1 mouse cellular context compared by ENCODE assay signal in the genomic region with DNA sequence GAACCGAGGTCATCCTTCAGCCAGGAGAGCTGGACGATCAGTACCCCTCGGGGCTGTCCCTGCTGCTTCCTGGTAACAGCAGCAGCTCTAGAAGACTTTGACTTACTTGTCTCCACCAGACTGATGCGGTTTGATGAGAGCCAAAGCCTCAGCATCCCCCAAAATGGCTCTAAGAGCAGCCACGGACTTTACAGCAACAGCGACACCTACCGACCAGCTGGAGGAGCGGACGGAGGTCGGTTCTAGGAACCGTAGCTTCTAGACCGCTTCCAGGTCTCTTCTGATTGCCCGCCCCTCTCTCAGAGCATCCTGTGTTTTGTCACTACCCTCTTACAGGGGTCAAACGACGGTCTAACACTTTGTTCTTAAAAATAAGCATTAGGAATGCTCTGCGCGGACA.
TF ChIP-seq lines count a peak whose summit lies in the region.

No protein-coding gene starts in this region.

TF ChIP-seq in MEL, 35 proteins besides CTCF, POLR2A, EP300 and RAD21 (continued from another document):
- TF ChIP-seq SMC3 (IDR thresholded peaks at IDR 0.05; ENCODE audit: low read depth, low read length) (peak; percentile 94), ETS1 (IDR thresholded peaks at IDR 0.05; ENCODE audit: low read depth, low read length) (no peak), HCFC1 (IDR thresholded peaks at IDR 0.05; ENCODE audit: low read depth, low read length) (0 out of 2 replicates have a peak, but pooled peaks have one; percentile 35), ZC3H11A (IDR thresholded peaks at IDR 0.05; ENCODE audit: low read depth, low read length) (peak; percentile 97), TAL1 (IDR thresholded peaks at IDR 0.05; ENCODE audit: low read length) (no peak)
